Mouse (Mus musculus) thymus, adult 2 months (tissue): Measurements from ENCODE around the gene Mycbp. TPM values are rescaled to one million over a fixed set of nuclear protein-coding genes. Genes with fewer than 3 reads are reported as not detected.

Source experiments
- DNase-seq: peaks from one replicate; pipeline ENCODE4 v3.0.0; 2021
- H3K27ac ChIP-seq: fragments of 200-500 bp; 2 replicates; pipeline ENCODE4 v1.5.1; 2012; ENCODE audit warnings: low read length, control low read depth; ENCODE audit not compliant: control insufficient read depth, insufficient read depth
- H3K27me3 ChIP-seq: fragments of 200-500 bp; 2 replicates; pipeline ENCODE4 v1.6.1; 2012; ENCODE audit warnings: mild to moderate bottlenecking, low read length, moderate library complexity, mixed read lengths; ENCODE audit not compliant: control insufficient read depth, insufficient read depth
- H3K36me3 ChIP-seq: fragments of 200-500 bp; 2 replicates; pipeline ENCODE4 v1.6.1; 2012; ENCODE audit warnings: mild to moderate bottlenecking, low read length, moderate library complexity; ENCODE audit not compliant: control insufficient read depth, insufficient read depth
- H3K4me1 ChIP-seq: fragments of 200-500 bp; replicated peaks from 2 replicates; pipeline ENCODE4 v1.6.1; 2012; ENCODE audit warnings: low read length; ENCODE audit not compliant: control insufficient read depth, insufficient read depth
- H3K4me3 ChIP-seq: fragments of 200-500 bp; 2 replicates; pipeline ENCODE4 v1.5.1; 2012; ENCODE audit warnings: mild to moderate bottlenecking, low read length, control low read depth, moderate library complexity; ENCODE audit not compliant: control insufficient read depth, insufficient read depth
- CTCF ChIP-seq: fragments of 200-500 bp; IDR thresholded peaks from 2 replicates; pipeline ENCODE4 v1.5.1; 2012; ENCODE audit warnings: mild to moderate bottlenecking, control low read depth, low read length, moderate library complexity, borderline replicate concordance; ENCODE audit not compliant: control insufficient read depth, poor library complexity, insufficient read depth; ENCODE audit errors: extremely low read depth
- POLR2A ChIP-seq: fragments of 200-500 bp; IDR thresholded peaks from 2 replicates; pipeline ENCODE4 v1.6.1; 2012; ENCODE audit warnings: mild to moderate bottlenecking, low read length, control low read depth, moderate library complexity; ENCODE audit not compliant: control insufficient read depth, poor library complexity, insufficient read depth; ENCODE audit errors: extremely low read depth
- WGBS: fragments of 180-500 bp; shearing (Covaris S2); methylation state at CpG from one replicate; pipeline ENCODE4 v1.1.7; 2018; 5-methylcytosine and 5-hydroxymethylcytosine counted together
- polyA plus RNA-seq: library from polyadenylated mRNA; depleted of rRNA; stranded (reverse); fragments of >200 nt; gene quantifications from 2 replicates; pipeline ENCODE4 v1.2.3, GENCODE M21; 2012

Mycbp gene
- polyA plus RNA-seq, 1 experiment = 21.0 TPM

DNA sequence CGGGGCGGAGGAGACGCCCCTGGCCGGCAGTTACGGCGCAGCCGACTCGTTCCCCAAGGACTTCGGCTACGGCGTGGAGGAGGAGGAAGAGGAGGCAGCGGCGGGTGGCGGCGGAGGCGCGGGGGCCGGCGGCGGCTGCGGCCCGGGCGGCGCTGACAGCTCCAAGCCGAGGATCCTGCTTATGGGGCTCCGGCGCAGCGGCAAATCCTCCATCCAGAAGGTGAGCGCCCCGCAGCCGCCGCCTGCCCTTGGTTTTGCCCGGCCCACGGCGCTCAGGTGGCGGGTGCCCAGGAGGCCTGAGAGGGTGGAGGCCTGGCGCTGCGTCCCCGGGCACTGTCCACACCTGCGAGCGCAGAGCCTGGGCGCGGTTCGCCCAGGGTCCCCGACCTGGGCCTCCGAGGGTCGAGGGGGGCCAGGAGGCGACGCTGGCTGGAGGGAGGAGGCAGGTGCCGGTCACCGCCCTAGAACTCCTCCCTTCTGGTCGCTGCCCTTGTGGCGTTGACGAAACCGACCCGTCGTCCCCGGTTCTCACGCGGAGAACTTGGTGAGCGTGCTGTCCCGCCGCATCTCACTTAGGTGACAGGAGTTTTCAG, 13.0 kb downstream of the Mycbp start, which contains the start of gene 4930535I16Rik:
Gene 4930535I16Rik, minus strand, starts transcription at position 475 of the 593 bp plus-strand sequence.
- TF ChIP-seq CTCF (no peak), POLR2A (no peak)
- under 1% methylated on average over 63 of the region's 63 CpGs for WGBS
- peaks cover 7% of the 10 kb centered on the region; the same call in 1 of the 2 replicates for H3K4me1 ChIP-seq
- H3K36me3 ChIP-seq = peaks cover 16% of the 10 kb centered on the region
- H3K27me3 ChIP-seq = no peaks in the 10 kb centered on the region
- DNase-seq = no peak
- H3K4me3 ChIP-seq = peak within 1 kb of the TSS; percentile 90
- H3K27ac ChIP-seq = no peak within 1 kb of the TSS

DNA sequence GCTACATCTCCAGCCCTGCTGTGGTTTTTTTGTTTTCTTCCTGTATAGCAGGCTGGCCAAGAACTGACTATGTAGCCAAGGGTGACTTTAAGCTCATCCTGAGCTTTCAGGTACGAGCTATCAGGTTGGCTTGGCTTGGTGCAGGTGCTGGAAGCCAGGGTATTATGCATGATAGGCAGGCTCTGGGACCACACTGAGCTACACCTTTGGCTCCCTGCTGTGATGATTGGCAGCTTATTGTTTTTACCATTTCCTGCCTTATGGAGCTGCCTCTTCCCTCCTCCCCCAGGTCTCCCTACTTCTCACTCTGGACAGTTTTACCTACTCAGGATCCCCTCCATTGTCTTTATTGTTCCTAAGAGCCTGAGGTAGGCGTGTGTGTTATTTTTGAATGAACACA, 14.2 kb downstream of the Mycbp start:
- H3K36me3 ChIP-seq = peaks cover 28% of the 10 kb centered on the region
- H3K4me3 ChIP-seq = no peak overlapping the region
- H3K4me1 ChIP-seq = peaks cover 7% of the 10 kb centered on the region; the same call in 1 of the 2 replicates
- WGBS = 74% methylated on average over 2 of the region's 2 CpGs
- no peak for DNase-seq
- TF ChIP-seq CTCF (no peak), POLR2A (no peak)
- H3K27me3 ChIP-seq = no peaks in the 10 kb centered on the region
- no peak overlapping the region for H3K27ac ChIP-seq

DNA sequence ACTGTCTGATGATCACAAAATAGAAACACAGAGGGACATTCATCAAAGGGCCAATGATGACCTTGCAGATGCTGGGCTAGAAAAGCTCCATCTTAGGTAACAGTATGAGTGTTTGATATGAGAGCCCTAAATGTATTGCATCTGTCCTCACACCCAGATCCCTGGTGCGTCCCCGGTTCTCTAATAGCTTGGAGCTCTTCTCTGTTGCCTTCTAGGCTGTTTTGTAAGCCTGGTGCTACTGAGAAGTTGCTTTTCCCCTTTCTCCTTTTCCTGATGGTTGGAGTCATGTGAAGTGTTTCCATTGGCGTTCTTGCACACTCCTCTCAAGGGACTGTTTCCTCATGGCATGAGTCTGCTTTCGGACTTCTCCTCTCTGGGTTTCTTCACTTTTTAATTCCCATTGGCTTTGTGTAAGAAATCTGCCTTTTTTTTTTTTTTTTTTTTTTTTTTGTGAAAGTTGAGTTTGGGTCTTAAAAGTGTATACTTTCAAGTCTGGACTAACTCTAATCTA, 16.5 kb downstream of the Mycbp start:
- no peak for DNase-seq
- H3K36me3 ChIP-seq = peaks cover 49% of the 10 kb centered on the region

DNA sequence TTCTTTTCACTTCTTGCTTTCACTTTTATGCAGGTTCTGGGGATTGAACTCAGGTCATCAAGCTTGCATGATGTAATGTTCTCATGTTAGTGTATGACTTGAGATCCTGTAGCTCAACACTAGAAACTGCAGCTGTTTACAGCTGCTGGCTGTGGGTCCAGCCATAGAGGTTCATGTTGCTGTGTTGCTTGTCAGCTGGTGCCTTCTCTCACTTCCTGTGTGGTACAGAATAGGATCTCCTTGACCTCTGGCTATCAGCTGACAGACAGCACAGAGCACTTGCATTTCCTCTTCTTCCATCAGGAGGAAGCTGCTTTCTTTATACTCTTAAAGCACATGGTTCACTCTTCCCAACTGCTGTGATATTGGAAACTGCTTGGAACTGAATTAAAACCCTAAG, 23.3 kb downstream of the Mycbp start:
- H3K4me3 ChIP-seq = no peak overlapping the region
- DNase-seq = no peak
- no peaks in the 10 kb centered on the region for H3K4me1 ChIP-seq
- peaks cover 71% of the 10 kb centered on the region for H3K36me3 ChIP-seq
- no peak overlapping the region for H3K27ac ChIP-seq
- H3K27me3 ChIP-seq = no peaks in the 10 kb centered on the region
- no peak for TF ChIP-seq POLR2A
- TF ChIP-seq CTCF = no peak

More for the DNA sequence above, 16.5 kb downstream of the Mycbp start:
- WGBS = 98% methylated on average over 4 of the region's 4 CpGs
- peaks cover 7% of the 10 kb centered on the region; the same call in 1 of the 2 replicates for H3K4me1 ChIP-seq
- TF ChIP-seq POLR2A (no peak), CTCF (no peak)
- H3K27me3 ChIP-seq = no peaks in the 10 kb centered on the region
- H3K27ac ChIP-seq = no peak overlapping the region
- no peak overlapping the region for H3K4me3 ChIP-seq

- DNase-seq = no peak
- H3K4me1 ChIP-seq = no peaks in the 10 kb centered on the region
- WGBS = 97% methylated on average over 4 of the region's 4 CpGs
- H3K36me3 ChIP-seq = peaks cover 60% of the 10 kb centered on the region
- H3K27ac ChIP-seq = no peak overlapping the region
- H3K4me3 ChIP-seq = no peak overlapping the region
- TF ChIP-seq POLR2A = no peak
- no peak for TF ChIP-seq CTCF
- no peaks in the 10 kb centered on the region for H3K27me3 ChIP-seq
These were observed 25.4 kb downstream of the Mycbp start for GRCm38 (mm10) chr4:123929994-123930393.

- Histone ChIP-seq H3K4me3 (no peak overlapping the region), H3K4me1 (no peaks in the 10 kb centered on the region), H3K36me3 (peaks cover 56% of the 10 kb centered on the region), H3K27me3 (no peaks in the 10 kb centered on the region), H3K27ac (no peak overlapping the region)
- DNase-seq = no peak
- whole genome bisulfite sequencing = 96% methylated on average over 4 of the region's 4 CpGs
- no peak for TF ChIP-seq POLR2A
- no peak for TF ChIP-seq CTCF
These were observed 29.7 kb downstream of the Mycbp start for GRCm38 (mm10) chr4:123934306-123934705.
